Mouse (Mus musculus) embryo, embryonic 10.5 days (tissue): ENCODE data around the gene Psmb11.

Experiments used
- DNase-seq: peaks from one replicate; pipeline ENCODE4 v3.0.0-alpha.2; 2015; ENCODE audit warnings: low spot score

The Psmb11 gene

DNA sequence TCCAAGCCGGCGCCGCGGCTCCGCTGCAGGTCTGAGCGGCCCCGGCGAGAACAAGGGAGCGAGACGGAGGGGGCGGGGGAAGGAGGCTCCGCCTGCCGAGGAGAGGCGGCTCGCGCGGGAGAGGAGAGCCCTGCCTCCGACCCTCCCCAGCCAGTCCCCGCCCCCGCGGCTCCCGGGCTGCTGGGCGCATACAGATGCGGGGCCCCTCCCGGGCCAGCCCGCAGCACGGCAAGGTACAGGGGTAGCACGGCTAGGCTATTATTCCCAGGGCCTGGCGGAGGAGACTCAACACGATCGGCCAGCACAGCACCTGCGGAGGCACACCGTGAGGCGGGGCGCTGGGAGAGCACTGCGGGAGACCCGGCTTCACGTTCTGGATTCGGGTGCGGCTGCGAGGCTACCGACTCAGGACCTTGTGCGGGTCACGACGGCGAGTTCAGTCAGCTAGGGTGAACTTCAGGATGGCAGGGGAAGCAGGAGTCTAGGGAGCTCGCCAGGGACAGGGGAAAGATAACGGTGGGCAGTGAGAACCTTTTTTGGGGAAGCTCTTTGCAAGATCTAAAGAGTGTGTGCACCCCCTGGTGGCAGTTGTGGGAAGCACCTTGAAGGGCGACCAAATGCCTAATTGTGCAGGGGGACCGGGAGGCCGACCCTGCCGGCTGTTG is 20.2 kb downstream of the Psmb11 start, which contains the start of gene Cdh24:
Cdh24 (minus strand) TSS at position 60 of the 665 bp plus-strand sequence.
- DNase-seq: peak; percentile 98

DNA sequence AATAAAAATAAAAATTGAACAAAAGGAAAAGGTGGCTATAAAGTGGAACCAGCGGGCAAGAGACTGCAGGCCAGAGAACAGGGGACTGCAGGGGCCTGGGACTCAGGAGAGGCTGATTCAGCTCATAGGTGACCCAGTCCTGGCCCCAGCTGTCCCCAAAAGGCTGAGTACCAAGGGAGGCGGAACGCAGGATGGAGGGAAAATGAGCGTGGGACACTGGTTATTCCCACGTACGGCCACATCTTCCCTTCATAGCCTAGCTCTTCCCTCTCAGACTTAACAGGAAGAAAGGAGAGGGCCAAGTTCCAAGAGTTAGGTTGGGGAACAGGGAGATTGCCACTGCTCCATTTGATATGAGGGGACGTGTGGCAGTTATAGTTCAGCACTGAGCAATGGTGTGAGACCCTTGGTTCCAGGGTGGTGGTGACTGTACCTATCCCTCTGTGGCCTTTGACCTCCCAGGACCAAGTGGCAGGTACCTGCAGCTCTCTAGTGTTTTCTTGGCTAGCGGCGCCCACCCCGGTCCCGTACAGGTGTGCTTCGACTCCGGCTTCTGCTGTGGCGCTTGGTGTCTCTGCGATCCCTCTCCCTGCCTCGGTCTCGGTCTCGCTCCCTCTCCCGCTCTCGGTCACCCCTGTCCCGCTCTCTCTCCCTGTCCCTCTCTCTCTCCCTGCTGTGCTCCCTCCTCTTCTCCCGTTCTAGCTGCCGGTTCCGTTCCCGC is 21.2 kb downstream of the Psmb11 start:
- no peak for DNase-seq

DNA sequence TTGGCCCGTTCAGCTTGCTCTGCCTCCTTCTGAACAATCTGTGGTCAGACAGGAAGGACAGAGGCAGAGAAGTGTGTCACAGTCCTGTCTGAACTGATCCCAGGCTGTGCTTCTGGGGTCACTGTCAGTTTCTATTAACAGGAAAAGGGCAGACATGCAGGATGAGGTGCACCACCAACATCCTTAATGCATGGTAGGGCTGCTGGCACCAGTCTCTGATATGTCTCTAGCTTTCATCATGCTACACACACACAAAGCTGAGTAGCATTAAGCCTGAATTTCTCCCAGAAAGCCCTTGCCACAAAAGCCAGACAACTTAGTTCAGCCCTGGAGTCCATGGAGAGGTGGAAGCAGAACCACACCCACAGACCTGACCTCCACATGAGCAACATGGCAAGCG is 21.8 kb downstream of the Psmb11 start:
- no peak for DNase-seq

DNA sequence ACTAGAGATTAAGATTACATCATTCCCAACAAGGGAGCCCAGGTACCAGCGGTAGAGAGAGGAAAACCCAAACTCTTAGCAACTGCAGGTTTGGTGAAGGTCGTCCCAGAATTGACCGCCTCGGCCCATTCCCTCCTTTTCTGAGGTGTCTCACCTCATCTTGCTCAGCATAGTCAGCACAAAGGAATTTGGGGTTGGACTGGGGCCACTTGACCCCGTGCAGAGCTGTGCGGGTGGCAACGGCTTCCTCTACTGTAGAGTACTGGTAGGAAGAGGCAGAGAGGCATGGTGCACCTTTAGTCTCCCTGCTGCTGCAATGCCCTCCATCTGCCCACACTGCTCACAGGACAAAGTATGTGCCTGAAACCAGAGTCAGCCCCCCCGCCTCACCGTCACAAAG is 23.1 kb downstream of the Psmb11 start:
- DNase-seq: no peak

DNA sequence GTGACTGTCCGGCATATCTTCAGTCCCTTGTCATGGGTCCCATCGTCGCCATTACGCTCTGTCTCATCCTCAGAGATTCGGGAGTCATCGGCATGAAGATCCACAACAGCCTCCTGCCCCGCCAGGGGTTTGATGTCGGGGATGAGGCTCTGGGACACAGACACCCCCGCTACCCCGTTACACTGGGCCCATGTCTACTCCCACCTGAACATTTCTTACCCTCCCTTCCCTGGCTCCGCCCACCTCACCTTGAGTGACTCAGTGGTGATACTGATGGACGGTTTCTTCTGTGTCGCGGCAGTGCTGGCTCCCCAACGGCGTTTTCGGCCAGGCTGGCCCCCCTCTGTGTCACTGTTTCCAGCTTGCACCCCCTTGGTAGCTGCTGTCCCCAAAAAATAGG is 25.2 kb downstream of the Psmb11 start:
- no peak for DNase-seq

DNA sequence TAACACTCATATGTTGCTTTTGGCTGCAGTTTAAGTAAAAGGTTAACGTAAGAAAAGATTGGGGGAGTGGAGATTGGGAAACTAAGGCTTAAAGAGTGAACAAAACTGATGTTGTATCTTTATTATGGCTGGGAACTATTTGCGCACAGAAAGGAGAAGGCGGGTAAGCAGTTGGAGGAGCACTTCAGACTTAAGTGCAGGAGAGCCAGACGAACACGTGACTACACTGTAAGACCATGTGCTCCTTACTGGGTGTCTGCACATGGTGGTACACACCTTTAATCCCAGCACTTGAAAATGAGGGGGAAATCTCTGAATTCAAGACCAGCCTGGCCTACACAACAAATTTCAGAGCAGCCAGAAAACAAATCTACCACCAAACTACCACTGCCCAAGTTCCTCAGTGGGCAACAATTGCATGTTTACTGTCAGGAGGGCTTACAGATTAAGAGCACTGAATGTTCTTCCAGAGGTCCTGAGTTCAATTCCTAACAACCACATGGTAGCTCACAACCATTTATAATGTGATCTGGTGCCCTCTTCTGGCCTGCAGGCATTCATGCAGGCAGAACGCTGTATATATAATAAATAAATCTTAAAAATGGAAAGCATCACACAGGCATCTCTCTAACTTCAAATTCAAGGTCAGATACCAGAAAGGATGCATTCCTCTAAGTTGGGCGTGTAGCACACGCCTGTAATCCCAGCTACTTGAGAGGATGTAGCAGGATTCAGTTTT is 25.8 kb downstream of the Psmb11 start:
- DNase-seq: peak; percentile 8

DNA sequence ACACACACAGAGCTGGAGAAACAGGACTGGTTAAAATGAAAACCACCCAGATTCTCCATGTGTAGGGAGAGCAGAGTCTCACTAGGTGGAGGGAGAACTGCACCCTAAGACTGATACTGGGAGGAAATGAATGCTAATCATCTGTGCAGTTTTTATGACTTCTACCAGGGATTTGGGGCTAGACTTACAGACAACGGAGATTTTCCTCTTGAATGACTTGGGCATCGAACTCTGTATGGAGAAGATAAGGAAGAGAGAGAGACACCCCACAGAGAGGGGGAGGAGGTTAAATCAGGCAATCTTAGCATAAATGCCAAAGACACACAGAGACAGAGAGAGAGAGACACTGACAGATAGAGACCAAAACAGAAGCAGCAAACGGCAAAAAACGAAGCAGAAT is 26.7 kb downstream of the Psmb11 start:
- DNase-seq: no peak

DNA sequence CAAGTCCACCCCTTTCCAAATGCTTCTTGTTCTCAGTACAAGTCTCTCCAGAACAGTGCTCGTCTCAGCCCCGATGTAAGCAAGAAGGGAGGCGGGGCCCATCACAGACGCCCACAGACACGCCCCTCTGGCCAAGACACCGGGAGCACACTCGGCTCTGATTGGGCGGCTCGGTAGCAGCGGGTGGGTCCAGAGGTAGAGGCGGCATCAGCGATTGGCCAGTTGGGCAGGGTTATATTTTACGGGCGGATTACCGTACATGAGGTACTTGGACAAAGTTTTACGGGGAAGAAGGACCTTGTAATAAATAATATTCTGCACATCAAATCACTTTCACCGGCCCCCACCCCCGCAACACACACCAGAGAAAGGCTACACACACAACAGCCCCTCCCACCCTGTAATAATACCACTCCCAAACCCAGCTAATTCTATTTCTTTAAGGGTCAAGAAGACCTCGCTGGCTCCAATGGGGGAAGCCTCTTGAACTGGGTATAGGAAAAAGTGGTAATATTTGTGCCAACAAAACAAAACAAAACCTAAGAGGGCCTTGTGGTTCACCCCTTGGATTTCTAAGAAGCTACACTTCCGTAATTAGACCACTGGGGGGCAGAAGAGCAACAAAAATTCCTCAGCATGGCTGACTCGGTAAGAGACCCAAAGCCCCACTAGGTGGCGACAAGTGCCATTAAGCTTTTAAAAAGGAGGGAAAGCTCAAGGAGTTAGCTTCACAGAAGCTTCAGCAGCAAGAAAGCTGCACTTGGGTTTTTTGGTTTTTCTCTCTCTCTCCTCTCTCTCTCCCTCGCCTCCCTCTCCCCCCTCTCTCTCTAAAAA is 29.6 kb downstream of the Psmb11 start:
- peak; percentile 99 for DNase-seq

DNA sequence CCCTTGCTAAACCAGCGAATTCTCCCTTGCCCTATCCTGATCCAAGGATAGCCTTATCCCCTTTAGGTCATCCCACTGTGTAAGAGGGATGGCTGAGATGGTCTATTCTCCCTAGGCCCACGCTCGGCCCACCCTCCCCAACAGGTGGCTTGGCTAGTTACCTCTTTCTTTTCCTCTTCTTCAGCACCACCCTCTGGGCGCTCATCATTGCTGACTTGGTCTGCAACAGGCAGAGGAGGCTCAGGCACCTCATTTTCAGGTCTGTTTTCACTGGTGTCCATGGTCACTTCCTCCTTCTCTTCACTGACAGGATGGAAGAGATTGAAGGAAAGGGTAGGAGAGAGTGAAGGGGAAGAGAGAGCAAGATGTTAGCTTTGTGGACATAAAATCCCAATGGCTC is 30.3 kb downstream of the Psmb11 start:
- no peak for DNase-seq

DNA sequence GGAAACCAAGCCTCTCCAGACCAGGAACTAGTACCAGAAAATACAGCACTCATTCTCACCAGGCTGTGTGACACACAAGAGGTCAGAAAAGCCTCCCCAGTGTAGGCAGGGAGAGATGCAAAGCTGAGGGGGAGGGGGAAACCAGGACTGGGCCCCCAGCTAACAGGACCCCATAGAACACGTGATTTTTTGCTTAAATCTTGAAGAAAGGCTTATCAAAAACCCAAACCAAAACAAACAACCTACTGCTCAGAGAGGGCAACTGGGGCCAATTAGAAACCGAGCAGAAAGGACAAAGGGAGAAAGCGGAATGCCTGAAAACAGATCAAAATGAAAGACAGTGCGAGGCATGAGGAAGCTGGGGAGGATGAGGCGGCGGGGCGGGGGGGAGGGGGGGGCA is 31.6 kb downstream of the Psmb11 start:
- peak; percentile 40 for DNase-seq

DNA sequence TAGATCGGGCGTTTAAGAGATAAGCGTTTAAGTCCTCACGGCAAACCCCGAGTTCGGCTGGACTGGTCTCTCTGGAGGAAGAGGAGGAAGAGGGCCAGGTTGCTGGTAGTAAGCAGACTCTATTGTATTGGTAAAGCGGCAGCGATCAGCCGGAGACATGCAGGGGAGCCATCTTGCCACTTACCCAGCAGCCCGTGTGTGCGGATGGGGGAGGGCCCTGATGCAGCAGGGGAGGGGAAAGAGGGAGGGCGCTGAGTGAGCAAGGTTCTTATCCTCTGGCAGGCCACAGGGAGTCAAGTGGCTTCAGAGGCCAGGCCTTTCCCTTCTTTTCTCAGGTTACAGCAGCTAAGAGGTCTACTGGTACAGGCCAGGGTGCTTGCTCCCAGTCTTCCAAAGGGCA is 32.3 kb downstream of the Psmb11 start:
- peak; percentile 95 for DNase-seq

DNA sequence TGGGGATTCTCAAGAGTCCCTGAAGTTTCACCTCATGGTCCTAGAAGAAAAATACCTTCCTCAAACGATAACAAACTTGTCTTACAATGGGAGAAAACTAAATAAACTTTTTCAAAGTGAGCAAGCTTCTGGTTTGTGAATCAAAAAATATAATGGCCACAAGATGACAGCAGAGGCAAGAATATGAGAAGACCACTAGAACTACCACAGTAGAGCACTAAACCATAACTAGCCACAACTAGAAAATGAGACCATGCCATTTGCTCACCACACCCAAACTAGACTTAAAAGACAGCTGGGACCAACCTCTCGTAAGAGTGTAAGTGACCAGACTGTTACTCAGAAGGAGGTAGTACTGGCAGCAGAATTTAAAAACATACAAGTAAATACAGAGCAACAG is 38.8 kb downstream of the Psmb11 start:
- no peak for DNase-seq

DNA sequence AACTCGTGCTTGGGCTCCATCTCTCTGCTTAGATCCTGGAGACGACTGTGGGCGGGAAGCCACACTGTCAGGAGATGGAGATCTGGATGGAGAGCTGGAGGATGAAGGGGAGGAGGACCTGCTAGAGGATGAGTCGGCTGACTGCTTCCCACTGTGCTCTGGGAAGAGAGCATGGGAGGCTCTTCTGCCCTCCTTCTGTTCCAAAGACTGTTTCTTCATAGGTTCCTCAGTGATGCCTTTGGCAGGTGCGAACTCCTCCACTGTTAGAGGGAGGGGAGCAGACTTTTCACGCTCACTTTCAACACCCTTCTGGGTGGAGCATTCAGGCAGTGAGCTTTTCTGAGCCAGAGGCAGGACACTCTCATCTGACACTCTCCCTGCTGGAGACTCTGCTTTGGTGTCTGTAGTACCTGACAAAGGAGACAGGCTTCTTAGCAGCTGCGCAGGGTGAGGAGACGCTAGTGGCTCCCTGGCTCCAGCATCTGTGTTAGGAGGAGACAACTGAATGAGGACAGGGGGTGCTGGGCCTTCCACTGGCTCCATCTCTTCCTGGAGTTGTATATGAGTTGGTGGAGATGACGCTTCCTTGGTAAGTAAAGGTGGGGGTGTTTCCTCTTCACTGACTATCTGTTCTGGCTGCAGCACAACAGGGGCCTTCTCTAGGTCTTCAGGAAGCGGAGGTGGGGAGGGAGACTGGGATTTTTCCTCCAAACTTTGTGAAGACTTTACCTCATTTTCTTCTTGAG is 43.4 kb downstream of the Psmb11 start:
- no peak for DNase-seq

DNA sequence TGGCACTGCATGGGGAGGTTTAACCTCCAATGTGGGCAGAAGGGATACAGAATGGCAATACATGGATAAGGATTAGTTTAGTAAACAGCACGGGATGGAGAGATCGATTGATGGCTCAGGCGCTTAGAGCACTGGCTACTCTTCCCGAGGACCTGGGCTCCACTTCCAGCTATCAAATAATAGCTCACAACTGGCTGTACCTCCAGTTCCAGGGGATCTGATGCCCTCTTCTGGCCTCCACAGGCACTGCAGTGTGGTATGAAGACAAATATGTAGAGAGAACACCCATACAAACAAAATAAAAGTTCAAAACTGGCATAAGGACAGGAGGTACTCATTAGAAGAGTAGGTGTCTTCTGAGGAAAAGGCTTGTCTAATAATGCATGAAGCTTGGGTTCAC is 48.1 kb downstream of the Psmb11 start:
- DNase-seq: peak; percentile 64

DNA sequence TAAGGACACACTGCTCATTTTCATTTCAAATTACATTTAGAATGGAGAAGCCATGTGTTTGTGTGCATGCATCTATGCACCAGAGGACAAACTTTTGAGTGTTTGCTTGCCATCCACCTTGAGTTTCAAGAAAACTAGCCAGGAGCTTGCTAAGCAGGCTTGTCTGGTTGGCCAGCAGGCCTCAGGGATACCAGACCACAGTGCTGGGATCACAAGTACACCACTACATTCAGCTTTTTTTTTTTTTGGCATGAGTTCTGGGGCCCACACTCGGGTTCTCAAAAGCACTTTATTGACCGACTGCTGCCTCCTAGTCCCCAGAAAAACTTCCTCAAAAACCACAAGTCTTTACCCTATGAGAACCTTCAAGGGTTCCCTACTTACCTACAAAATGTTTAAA is 53.1 kb downstream of the Psmb11 start:
- DNase-seq: no peak

DNA sequence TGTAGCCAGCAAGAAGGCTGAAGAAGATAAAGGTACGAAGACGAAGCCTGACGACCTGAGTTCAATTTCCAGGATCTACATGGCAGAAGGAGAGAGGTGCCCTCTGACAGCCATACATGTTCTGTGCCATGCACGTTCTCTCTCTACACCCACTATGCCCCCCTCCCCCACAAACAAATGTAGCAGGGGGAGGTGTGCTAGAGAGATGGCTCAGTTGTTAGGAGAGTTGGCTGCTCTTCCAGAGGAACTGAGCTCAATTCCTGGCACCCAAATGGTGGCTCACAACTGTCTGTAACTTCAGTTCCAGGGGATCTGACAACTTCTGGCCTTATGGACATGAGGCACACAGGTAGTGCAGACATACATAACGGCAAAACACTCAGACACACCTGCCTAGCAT is 55.1 kb downstream of the Psmb11 start:
- DNase-seq: no peak

DNA sequence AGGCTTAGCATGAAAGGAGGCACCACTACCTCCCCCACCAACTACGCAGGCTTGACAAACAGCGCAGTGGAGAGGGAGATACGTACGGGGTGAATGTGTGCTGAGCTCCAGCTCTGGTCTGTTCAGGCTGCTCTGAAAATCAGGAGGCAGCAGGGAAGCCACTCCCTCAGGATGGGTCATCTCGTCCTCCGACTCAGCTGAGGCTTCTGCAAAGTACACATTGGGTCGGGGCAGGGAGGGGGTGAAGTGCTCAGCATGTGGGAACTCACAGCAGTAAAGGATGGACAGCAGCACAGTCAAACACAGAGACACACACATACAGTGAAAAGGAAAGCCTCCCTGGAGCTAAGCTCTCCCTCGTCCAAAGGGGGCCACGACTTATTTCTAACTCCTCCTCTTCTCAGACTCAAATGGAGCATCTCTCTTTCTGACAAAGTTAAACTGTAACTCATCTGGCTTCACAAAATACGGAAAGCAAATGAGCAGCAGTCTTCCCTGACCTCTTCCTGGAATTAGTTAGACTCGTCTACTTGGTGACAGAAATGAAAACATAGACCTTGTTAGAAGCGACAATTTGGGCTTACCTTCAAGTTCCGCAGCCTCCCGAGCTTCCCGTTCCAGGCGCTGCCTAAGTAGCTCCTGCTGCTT is 57.5 kb downstream of the Psmb11 start:
- DNase-seq: no peak
